Mouse (Mus musculus): ENCODE measurements at regions not wholly inside any gene's neighbourhood (a gene's known extent, or its start where the extent isn't known, plus 50 kb on each side); places are given as distances from the start of the nearest gene placed in this dataset.

- no peak for DNase-seq (ENCODE audit: low spot score)
Measured at GRCm38 (mm10) chrX:35791273-35791672, 97.4 kb upstream of the Dock11 start.

- peak; percentile 1 for DNase-seq (ENCODE audit: low spot score)
Measured at GRCm38 (mm10) chrX:35813206-35813605, 75.4 kb upstream of the Dock11 start.

GRCm38 (mm10) chrX:35834411-35834810 is 54.2 kb upstream of the Dock11 start:
- DNase-seq (ENCODE audit: low spot score) = peak; percentile 6

GRCm38 (mm10) chrX:35838064-35838463 is 50.6 kb upstream of the Dock11 start:
- no peak for DNase-seq (ENCODE audit: low spot score)
